Mouse (Mus musculus): ENCODE measurements around the gene Zfp512b. TPM values are rescaled to one million over a fixed set of nuclear protein-coding genes. Genes with fewer than 3 reads are reported as not detected.

Gene Zfp512b
- polyA plus RNA-seq, 1 experiment from 2014 or later, result 34.9 TPM

DNA sequence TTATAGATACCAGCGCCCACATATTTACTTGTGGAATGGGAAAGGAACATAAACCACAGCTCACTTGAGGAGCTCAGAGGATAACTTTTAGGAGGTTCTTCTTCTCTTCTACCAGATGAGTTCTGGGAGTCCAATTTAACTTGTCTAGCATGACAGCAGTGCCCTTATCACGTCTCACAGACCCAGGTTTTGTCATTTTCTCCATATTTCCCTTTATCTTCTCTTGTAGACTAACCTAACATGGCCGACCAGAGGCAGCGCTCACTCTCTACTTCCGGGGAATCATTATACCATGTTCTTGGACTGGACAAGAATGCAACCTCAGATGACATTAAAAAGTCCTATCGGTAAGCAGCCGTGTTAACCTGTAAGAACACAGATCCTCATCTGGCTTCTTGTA is 46.5 kb downstream of the Zfp512b start:
- Histone ChIP-seq H3K27me3 (ENCODE audit: control insufficient read depth, insufficient read depth, low read depth, low read length) (no peaks in the 10 kb centered on the region), H3K36me3 (ENCODE audit: control insufficient read depth, insufficient read depth, low read length) (peaks cover 30% of the 10 kb centered on the region), H3K9ac (ENCODE audit: low read length) (no peak overlapping the region), H3K27ac (ENCODE audit: low read length) (no peak overlapping the region), H3K9me3 (ENCODE audit: control insufficient read depth, low read length) (no peaks in the 10 kb centered on the region), H3K4me2 (ENCODE audit: low read depth, low read length) (no peak overlapping the region), H3K4me3 (ENCODE audit: low read length) (no peak overlapping the region), H3K4me1 (replicated peaks; ENCODE audit: control insufficient read depth, insufficient read depth, low read length) (no peaks in the 10 kb centered on the region)
- WGBS, result 92% methylated on average over 7 of the region's 7 CpGs
- ATAC-seq (ENCODE audit: low read depth), result no peak

DNA sequence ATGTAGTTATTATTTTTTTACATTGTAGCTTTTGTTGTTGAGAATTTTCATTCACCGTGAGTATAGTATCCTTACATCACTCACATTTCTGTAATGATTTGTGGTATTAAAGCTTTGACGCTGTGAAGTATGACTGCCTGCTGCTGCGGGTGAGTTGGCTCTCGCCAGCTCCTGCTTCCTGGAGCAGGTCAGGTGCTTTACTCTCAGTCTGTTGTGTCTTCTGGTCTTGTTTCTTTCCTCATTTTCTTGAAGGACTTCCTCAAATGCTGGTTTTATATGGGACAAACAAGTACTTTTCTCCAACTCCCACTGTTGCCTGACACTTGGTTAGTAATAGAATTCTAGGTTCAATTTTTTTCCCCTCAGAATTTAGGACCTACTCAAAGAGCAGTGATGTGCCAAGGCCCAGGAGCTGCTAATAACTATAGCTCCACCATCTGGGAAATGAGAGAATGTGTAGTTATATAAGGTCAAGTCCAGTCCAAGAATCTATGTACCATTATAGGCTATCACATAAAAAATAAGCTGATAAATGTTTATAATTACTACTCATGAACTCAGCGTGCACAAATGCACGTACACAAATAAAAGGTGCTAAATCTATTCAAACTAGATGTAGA is 50.7 kb downstream of the Zfp512b start:
- Histone ChIP-seq H3K4me3 (ENCODE audit: low read length) (no peak overlapping the region), H3K36me3 (ENCODE audit: control insufficient read depth, insufficient read depth, low read length) (peaks cover under 1% of the 10 kb centered on the region; the same call in 1 of the 2 replicates), H3K27ac (ENCODE audit: low read length) (no peak overlapping the region), H3K27me3 (ENCODE audit: control insufficient read depth, insufficient read depth, low read depth, low read length) (no peaks in the 10 kb centered on the region), H3K9ac (ENCODE audit: low read length) (no peak overlapping the region), H3K4me2 (ENCODE audit: low read depth, low read length) (no peak overlapping the region), H3K9me3 (ENCODE audit: control insufficient read depth, low read length) (no peaks in the 10 kb centered on the region), H3K4me1 (replicated peaks; ENCODE audit: control insufficient read depth, insufficient read depth, low read length) (0 out of 2 replicates have a peak, but pooled peaks cover 2% of the 10 kb centered on the region)
- ATAC-seq (ENCODE audit: low read depth), result no peak
- WGBS, result 88% methylated on average over 6 of the region's 6 CpGs

DNA sequence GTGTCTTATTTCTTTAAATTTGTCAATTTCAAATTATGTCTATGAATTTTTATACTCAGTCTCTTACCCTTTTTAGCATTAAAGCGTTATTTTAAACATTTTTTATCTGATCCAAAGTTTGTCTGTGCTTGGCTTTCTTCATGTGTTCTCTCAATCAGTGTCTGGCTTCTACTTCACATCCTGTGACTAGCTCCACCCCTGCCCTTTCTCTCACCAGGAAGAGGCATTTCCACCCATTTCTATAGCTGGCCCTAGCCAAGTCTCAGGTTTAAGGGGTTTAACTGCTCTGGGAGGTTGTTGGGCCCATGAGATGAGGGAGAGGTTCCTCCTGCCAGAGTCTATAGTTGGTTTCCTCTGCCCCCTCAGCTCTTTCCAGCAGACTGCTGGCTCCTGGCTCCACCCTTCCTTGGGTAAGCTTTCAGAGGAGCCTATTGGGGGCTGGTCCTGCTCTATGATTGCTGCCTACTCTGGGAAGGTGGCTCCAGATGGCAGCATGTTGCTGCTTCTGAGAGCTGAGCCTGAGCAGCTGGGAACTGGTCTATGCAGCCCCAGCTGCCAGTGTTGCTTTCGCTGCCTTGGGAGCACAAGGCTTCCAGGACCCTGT is 55.1 kb downstream of the Zfp512b start:
- peak; percentile 65; the same call in 1 of the 2 replicates for ATAC-seq (ENCODE audit: low read depth)
- 0 out of 2 replicates have a peak, but pooled peaks cover 2% of the 10 kb centered on the region for H3K4me1 ChIP-seq (replicated peaks; ENCODE audit: control insufficient read depth, insufficient read depth, low read length)
- H3K27me3 ChIP-seq (ENCODE audit: control insufficient read depth, insufficient read depth, low read depth, low read length), result no peaks in the 10 kb centered on the region
- 73% methylated on average over 2 of the region's 2 CpGs for WGBS
- no peak overlapping the region for H3K9ac ChIP-seq (ENCODE audit: low read length)
- no peak overlapping the region for H3K4me2 ChIP-seq (ENCODE audit: low read depth, low read length)
- peak overlapping the region; percentile 7; the same call in 1 of the 2 replicates for H3K27ac ChIP-seq (ENCODE audit: low read length)
- H3K9me3 ChIP-seq (ENCODE audit: control insufficient read depth, low read length), result no peaks in the 10 kb centered on the region
- no peak overlapping the region for H3K4me3 ChIP-seq (ENCODE audit: low read length)
- no peaks in the 10 kb centered on the region; the same call in 1 of the 2 replicates for H3K36me3 ChIP-seq (ENCODE audit: control insufficient read depth, insufficient read depth, low read length)

DNA sequence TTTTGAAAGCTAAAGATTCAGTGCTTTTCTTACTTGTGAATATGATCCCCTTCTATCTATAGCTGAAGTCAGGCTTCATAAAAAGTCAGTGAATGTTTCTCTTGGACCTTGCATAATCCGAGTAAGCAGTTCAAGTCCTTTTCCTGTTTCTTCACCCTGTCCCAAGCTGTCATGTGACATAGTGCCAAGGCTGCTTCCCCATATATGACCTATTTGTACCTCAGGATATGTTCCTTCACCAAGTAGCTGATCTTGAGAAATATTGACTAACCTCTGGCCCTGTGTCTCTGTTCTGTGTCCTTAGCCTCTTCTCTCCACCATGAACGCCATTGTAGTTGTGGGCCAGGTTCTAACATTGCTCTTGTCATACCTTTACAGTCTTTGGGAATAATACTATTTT is 56.2 kb downstream of the Zfp512b start:
- H3K27ac ChIP-seq (ENCODE audit: low read length), result no peak overlapping the region

DNA sequence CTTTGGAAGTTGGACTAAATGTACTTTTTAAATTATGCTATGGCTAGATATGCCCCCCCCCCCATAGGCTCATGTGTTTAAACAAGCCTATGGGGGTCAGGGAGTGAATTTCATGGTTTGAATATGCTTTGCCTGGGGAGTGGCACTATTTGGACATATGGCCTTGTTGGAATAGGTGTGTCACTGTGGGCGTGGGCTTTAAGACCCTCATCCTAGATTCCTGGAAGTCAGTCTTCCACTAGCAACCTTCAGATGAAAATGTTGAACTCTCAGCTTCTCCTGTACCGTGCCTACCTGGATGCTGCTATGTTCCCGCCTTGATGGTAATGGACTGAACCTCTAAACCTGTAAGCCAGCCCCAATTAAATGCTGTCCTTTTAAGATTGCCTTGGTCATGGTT is 60.0 kb downstream of the Zfp512b start:
- no peak overlapping the region for H3K9ac ChIP-seq (ENCODE audit: low read length)
- H3K4me1 ChIP-seq (replicated peaks; ENCODE audit: control insufficient read depth, insufficient read depth, low read length), result 0 out of 2 replicates have a peak, but pooled peaks cover 2% of the 10 kb centered on the region
- H3K27me3 ChIP-seq (ENCODE audit: control insufficient read depth, insufficient read depth, low read depth, low read length), result no peaks in the 10 kb centered on the region
- H3K9me3 ChIP-seq (ENCODE audit: control insufficient read depth, low read length), result peaks cover 6% of the 10 kb centered on the region
- H3K4me2 ChIP-seq (ENCODE audit: low read depth, low read length), result no peak overlapping the region
- peaks cover 14% of the 10 kb centered on the region; the same call in 1 of the 2 replicates for H3K36me3 ChIP-seq (ENCODE audit: control insufficient read depth, insufficient read depth, low read length)
- no peak overlapping the region for H3K4me3 ChIP-seq (ENCODE audit: low read length)
- ATAC-seq (ENCODE audit: low read depth), result no peak
- 88% methylated on average over 3 of the region's 3 CpGs for WGBS
- no peak overlapping the region for H3K27ac ChIP-seq (ENCODE audit: low read length)

More for the DNA sequence above, 56.2 kb downstream of the Zfp512b start:
- WGBS, result 79% methylated on average over 2 of the region's 2 CpGs
- H3K4me3 ChIP-seq (ENCODE audit: low read length), result no peak overlapping the region
- H3K9ac ChIP-seq (ENCODE audit: low read length), result no peak overlapping the region
- H3K4me2 ChIP-seq (ENCODE audit: low read depth, low read length), result no peak overlapping the region
- no peak for ATAC-seq (ENCODE audit: low read depth)
- H3K27me3 ChIP-seq (ENCODE audit: control insufficient read depth, insufficient read depth, low read depth, low read length), result no peaks in the 10 kb centered on the region
- H3K4me1 ChIP-seq (replicated peaks; ENCODE audit: control insufficient read depth, insufficient read depth, low read length), result 0 out of 2 replicates have a peak, but pooled peaks cover 2% of the 10 kb centered on the region
- peaks cover 3% of the 10 kb centered on the region; the same call in 1 of the 2 replicates for H3K36me3 ChIP-seq (ENCODE audit: control insufficient read depth, insufficient read depth, low read length)
- peaks cover under 1% of the 10 kb centered on the region for H3K9me3 ChIP-seq (ENCODE audit: control insufficient read depth, low read length)

Small RNAs within 50 kb of the gene (microRNA-seq; reads per million reads assigned to microRNA genes)
- gene Mir7006, result not detected

Other genes with a start within 250 kb of the Zfp512b start
- 39.2 and 39.4 TPM in 2 replicates for gene Zgpat, start 227.9 kb downstream of the Zfp512b start, polyA plus RNA-seq (2015; fragmentation: Nextera tagmentation; extraction: Ambion mirVana)
- 60.8 and 62.0 TPM in 2 replicates for gene Arfrp1, start 227.4 kb downstream of the Zfp512b start, polyA plus RNA-seq (2015; fragmentation: Nextera tagmentation; extraction: Ambion mirVana)
- 20.7 and 24.0 TPM in 2 replicates for gene Lime1, start 212.7 kb downstream of the Zfp512b start, polyA plus RNA-seq (2015; fragmentation: Nextera tagmentation; extraction: Ambion mirVana)
- gene Zbtb46, start 133.4 kb downstream of the Zfp512b start, polyA plus RNA-seq (2015; fragmentation: Nextera tagmentation; extraction: Ambion mirVana), result 15.2 and 15.4 TPM in 2 replicates
- 0.14 and 0.35 TPM in 2 replicates for gene Abhd16b, start 99.6 kb downstream of the Zfp512b start, polyA plus RNA-seq (2015; fragmentation: Nextera tagmentation; extraction: Ambion mirVana)
- 167 and 169 TPM in 2 replicates for gene Tpd52l2, start 95.7 kb downstream of the Zfp512b start, polyA plus RNA-seq (2015; fragmentation: Nextera tagmentation; extraction: Ambion mirVana)
- gene Dnajc5, start 72.3 kb downstream of the Zfp512b start, polyA plus RNA-seq (2015; fragmentation: Nextera tagmentation; extraction: Ambion mirVana), result 82.0 and 82.1 TPM in 2 replicates
- 49.1 and 54.6 TPM in 2 replicates for gene Uckl1, start 7.9 kb downstream of the Zfp512b start, polyA plus RNA-seq (2015; fragmentation: Nextera tagmentation; extraction: Ambion mirVana)
- 59.1 and 59.3 TPM in 2 replicates for gene Prpf6, start 935 bp downstream of the Zfp512b start, polyA plus RNA-seq (2015; fragmentation: Nextera tagmentation; extraction: Ambion mirVana)
- 30.1 and 31.0 TPM in 2 replicates for gene Samd10, start 6.4 kb upstream of the Zfp512b start, polyA plus RNA-seq (2015; fragmentation: Nextera tagmentation; extraction: Ambion mirVana)
- 0.21 and 0.49 TPM in 2 replicates for gene Gm29797, start 64.2 kb upstream of the Zfp512b start, polyA plus RNA-seq (2015; fragmentation: Nextera tagmentation; extraction: Ambion mirVana)
- 84.1 and 84.8 TPM in 2 replicates for gene Sox18, start 78.8 kb upstream of the Zfp512b start, polyA plus RNA-seq (2015; fragmentation: Nextera tagmentation; extraction: Ambion mirVana)
- 19.3 and 19.7 TPM in 2 replicates for gene Tcea2, start 87.5 kb upstream of the Zfp512b start, polyA plus RNA-seq (2015; fragmentation: Nextera tagmentation; extraction: Ambion mirVana)
- gene Rgs19, start 101.2 kb upstream of the Zfp512b start, polyA plus RNA-seq (2015; fragmentation: Nextera tagmentation; extraction: Ambion mirVana), result 59.8 and 63.4 TPM in 2 replicates
- gene Lkaaear1, start 105.6 kb upstream of the Zfp512b start, polyA plus RNA-seq (2015; fragmentation: Nextera tagmentation; extraction: Ambion mirVana), result not detected in 2 replicates
- 0.43 and 0.72 TPM in 2 replicates for gene Oprl1, start 122.2 kb upstream of the Zfp512b start, polyA plus RNA-seq (2015; fragmentation: Nextera tagmentation; extraction: Ambion mirVana)
- gene Myt1, start 170.5 kb upstream of the Zfp512b start, polyA plus RNA-seq (2015; fragmentation: Nextera tagmentation; extraction: Ambion mirVana), result 0.06 and 0.10 TPM in 2 replicates
- gene Pcmtd2, start 245.1 kb upstream of the Zfp512b start, polyA plus RNA-seq (2015; fragmentation: Nextera tagmentation; extraction: Ambion mirVana), result 39.7 and 41.2 TPM in 2 replicates

Data from lung, embryonic 16.5 days (tissue).